Mouse (Mus musculus) megakaryocyte progenitor cell, adult 5-6 weeks (primary cell): ENCODE data around the gene Ctns. TPM values are rescaled to one million over a fixed set of nuclear protein-coding genes. Genes with fewer than 3 reads are reported as not detected.

Experiments
- ATAC-seq: replicated peaks from 2 replicates; pipeline ENCODE4 v1.8.0; 2016; ENCODE audit warnings: mild to moderate bottlenecking, moderate TSS enrichment, inconsistent platforms; ENCODE audit not compliant: poor library complexity
- total RNA-seq, 2 experiments: library from RNA; stranded (forward) in 1 of 2; stranded (reverse) in 1 of 2; fragments of 157-497, 149-512 nt in 1 of 2; fragments of 200-1000 nt in 1 of 2; gene quantifications; 2 replicates each; pipeline versions ENCODE4 v1.2.3 to v1.2.4; 2015 to 2017

Ctns gene
- total RNA-seq (2015): 14.4 and 16.3 TPM in 2 replicates
- 13.5 and 15.8 TPM in 2 replicates for total RNA-seq (2017)

DNA sequence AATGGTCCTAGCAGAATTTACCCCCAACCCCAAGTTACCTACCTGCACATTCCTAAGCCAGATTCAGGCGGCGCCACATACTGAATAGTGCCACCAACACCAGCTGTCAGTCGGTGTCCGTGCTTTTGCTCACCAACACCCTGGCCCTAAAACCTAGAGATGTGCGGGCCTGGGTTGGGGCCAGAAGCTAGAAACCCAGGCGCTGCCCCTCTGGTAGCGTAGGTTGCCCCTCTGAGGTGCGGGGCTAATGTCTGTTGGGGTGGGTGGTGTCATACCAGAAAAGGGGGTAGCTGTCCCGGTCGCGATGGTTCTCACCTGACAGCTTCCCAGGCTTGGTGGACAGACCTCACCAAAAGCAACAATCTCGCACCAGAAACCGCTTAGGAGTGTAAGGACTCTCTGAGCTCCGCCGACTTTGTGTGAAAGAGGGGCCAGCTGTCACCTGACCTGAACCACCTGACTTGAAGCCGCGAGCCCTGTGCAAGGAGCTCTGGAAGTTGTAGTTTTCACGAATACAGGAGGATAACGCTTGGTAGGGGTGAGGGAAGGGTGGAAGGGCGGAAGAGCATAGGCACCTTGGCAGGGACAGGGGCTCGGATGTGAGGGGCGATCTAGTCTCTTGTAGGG, at the start of gene Ctns:
Gene Ctns (minus strand): TSS at position 440 of the 627 bp plus-strand sequence.
- peak; percentile 81 for ATAC-seq

DNA sequence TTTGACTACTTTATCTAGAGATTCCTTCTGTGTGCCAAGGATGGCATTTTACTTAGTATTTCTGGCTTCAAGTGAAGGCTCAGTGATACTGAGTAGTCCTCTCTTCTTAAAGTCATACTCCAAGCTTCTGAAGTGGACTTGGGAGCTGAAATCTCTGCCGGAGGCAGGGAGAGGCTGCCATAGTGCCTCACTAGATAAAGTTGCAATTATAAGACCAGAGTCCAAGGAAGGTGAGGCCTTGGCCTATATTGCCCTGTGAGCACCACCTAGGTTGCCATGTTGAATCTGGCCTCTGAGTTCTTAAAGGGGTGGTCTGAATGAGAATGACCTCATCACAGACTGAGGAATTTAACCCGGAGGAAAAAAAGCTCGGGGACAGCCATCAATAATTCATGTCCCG, 43.9 kb upstream of the Ctns start:
- no peak for ATAC-seq

DNA sequence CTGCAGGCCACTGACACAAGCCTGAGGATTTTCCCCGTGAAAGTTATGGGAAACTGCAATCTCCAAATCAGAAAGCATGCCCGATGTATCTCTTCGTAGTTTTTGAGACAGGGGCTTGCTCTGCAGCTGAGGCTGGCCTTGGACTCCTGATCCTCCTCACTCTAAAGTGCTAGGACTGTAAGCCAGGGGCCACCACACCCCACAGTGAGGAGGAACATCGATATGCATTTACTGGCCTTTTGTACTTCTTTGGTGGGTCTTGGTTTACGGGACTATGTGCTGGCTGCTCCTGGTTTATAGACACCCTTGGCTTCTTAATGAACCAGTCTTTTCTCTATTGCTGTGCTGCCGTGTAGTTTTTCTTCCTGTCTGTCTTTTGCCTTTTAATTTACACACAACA, 43.4 kb upstream of the Ctns start:
- ATAC-seq: no peak

DNA sequence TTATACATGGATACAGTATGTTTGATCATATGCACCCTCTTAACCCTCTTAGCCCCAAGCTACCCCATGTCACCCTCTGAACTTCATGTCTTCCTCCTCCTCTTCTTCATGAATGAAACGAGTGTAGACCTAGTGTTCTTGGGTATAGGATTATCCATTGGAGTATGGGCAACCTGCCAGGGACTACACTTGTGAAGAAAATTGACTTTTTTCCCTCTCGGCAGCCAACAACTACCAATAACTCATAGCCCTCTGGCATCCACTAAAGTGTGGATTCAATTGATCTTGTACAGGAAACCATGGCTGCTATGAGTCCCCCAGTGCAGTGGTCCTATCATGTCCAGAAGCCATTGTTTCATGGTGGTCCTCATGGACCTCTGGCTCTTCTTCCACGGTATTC, 37.9 kb upstream of the Ctns start:
- ATAC-seq: no peak

DNA sequence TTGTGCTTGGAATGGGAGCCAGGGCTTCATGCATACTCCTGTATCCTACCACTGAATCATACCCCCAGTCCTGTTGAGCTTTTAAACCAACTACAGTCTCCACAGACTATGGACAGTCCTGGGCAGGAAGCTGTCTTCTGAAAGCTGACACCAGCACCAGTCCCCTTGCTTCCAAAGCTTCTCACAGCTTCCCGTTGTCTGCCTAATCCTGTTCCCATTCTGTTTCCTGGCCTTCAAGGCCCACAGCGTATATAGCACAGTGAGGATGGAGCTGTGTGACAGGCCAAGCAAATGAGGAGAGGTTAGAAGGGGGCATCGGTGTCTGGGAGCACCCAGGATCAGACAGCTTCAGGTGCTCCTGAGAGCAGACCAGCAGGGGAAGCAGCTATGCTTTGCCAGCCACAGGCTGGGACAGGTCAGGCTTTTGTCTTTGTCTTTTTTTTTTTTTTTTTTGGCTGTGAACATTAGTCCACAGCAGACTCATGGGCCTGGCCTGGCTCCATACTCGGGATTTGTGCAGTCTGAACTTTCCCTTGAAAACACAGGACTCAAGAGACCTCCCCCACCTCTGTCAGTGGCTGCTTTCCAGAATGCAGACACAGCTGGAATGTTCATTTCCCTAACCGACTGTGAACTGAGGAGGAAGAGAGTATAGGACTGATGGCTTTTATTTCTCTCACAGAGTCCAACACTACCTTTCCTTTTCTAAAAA, 37.3 kb upstream of the Ctns start:
- no peak for ATAC-seq

DNA sequence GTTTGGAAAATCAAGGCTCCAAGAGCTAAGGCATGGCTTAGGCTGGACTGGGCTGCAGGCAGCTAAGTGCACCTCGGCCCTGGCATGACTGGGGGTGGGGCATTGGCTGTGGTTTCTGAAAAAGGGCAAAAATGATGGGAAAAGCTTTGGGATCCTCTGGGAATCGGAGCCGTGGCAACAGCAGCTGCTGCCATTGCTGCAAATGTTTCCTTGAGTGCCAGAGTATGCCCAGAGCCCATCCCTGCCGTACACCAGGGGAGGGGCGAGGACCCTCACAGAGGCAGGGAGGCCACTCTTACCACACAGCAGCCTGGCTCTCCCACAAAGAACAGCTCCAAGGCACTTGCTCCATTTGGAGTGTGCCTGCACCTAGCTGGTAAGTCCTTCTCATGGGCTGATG, 35.1 kb upstream of the Ctns start, which contains the start of gene Trpv1:
Gene Trpv1 (plus strand): TSS at position 301 of the 400 bp plus-strand sequence.
- ATAC-seq: no peak

DNA sequence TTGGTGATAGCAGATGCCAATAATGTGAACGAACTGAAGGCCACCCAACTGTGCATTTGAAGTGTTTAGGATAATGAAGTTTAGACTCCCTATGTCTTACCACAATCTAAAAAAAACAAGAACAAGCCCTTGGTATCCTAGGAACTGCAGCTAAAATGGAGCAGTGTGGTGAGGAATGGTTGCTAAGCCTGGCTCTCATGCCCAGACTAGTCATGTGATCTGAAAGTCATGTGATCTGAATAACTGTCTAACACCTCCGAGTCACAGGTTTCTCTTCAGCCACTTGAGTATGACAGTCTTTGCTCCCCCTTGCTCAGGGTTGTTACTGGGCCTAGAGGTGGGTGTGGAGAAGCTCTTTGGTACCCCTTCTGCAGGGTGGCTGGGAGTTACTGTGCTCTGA, 33.7 kb upstream of the Ctns start:
- no peak for ATAC-seq

DNA sequence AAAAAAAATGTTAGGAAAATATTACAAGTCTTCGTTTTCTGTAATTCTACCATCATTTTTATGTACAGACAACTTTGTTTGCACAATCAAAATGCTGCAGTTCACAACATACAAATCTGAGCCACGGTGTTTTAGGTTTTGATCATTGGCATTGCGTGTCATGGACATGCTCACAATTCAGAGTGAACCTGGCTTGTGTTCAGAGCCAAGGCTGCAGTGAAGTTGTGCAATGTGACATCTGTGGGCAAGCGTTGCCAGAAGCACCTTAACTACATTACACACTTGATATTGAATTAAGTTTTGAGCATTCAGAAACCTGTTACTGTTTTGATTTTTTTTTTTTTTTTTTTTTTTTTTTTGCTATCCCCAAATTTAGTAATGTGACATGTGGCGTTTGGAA, 31.2 kb upstream of the Ctns start:
- ATAC-seq: no peak

DNA sequence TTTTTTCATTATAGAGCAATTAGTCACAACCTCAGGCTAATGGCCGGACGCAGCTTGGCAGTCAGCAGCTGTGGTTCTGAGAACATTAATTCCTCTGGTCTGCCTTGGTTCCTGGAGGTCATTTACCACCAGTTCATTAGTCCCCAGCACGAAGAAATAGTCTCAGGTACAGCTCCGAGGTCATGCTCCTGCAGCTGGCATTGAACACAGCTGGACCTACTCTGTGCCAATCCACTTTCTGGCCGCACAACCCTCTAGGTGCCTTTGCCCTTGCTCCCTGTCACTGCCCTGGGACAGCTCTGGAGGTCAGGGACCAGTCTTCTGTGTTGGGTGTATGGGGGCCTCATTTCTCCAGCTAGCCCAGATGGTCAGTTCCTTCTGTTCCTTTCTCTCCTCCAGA, 30.0 kb upstream of the Ctns start:
- ATAC-seq: no peak

DNA sequence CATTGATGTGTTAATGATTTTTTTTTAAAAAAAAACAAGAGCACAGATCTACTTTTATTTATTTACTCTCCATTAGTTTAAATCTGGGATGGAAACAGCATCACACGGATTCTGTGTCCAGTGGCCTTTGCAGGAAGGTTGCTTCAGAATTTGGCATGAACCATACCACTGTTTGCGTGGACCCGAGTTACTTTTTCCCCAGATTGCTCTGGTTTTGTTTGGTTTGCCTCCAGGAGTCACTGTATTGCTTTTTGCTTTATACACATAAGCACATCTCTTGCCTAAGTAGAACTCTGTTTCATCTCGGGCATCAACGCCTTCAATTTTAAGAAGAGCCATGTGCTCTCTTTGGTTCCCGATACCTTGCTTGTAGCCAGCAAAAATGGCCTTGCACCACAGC, 27.0 kb upstream of the Ctns start:
- no peak for ATAC-seq

DNA sequence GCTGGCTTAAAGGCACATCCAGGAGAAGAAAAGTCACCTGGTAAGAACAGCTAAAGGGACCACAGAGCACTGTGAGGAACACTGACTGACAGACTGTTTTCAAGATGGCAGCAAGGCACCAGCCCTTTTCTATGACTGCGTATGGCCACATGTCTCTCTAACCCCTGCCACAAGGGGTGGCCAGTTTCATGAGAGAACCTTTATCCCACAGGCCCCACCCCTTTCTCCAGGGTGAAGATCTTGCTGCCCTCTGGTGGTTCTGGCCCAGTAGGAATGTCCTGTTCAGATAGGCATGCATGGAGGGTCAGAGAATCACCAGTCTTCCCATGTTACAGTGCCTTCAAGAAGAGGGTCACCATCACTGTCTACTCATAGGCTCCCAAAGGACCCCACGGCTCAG, 25.1 kb upstream of the Ctns start:
- peak; percentile 95 for ATAC-seq

DNA sequence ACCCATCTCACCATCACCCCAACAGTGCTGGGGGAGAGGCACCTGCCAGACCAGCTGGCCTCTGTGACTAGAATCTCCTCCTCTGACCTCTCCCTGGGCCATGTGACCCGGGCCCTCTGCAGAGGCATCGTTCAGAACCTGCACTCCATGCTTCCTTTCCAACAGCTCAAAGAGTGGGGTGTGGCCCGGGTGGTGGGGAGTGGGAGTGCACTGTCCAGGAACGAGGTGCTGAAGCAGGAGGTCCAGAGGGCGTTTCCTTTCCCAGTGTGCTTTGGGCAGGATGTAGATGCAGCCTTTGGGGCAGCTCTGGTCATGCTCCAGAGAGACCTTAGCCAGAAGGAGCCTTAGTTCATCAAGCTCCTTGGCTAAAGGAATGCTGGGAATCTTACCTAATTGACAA, 24.0 kb upstream of the Ctns start:
- ATAC-seq: no peak

DNA sequence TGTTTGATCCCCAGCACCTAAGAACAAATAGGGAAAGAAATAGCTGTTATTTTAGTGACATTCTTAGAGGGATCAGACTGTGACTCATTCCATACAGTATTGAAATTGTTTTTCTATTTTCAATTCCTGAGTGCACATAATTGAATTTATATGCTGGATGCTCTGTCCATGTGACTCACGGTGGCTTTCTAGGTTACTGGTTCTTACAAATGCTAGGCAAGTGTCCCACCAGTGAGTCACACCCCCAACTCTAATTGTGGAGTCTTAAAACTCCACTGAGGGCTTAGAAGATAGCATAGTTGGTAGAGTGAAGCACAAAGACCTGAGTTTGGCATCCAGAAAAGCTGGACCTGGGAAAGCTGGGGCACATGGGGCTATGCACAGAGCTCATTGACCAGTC, 21.8 kb upstream of the Ctns start:
- ATAC-seq: no peak

DNA sequence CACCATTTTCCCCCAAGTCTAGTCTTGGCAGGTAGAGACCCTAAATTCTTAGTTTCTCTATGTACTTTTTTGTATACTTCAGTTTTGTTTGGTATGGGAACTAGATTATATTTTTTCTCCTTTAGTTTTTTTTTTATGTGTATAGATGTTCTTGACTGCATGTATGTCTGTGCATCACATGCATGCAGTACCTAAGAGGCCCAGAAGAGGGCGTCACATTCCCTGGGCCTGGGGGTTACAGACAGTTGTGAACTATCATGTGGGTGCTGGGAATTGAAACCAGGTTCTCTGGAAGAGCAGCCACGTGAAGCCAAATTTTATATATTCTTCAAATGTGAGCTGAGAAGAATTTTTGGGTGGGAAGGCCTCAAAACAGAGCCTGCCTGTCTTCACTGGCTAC, 20.8 kb upstream of the Ctns start:
- no peak for ATAC-seq

DNA sequence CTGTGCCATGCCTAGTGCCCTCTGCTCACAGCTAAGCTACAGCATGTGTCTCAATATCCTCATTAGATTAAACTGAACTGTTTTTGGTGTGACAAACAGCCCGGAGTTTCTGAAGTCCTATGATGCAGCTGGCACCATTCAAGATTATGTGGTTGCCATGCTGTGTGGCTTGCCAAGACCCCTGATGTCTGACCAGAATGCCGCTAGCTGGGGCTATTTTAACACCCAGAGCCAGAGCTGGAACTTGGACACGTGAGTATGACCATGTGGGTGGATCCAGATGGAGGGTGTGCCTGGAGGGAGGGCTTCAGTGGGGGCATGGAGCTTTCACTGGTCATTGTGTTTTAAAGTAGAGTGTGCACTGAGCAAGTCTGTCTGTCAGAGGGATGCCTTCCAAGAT, 15.1 kb upstream of the Ctns start:
- no peak for ATAC-seq

DNA sequence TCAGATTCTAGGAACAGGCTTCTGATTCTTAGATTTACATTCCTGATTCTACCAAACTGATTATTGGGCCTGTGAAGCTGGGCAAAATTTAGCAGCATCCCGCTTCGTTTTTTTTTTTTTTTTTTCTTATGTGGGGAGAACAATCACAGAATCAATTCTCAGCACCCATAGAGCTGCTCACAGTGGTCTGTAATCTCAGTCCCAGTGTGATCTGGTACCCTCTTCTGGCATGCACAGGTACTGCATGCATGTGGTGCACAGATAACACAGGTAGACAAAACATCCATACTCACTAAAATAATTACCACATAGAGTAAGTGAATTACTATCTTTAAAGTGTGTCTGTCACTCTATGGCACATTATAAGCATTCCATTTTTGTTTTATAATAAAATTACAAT, 8.8 kb upstream of the Ctns start:
- peak; percentile 66; the same call in 1 of the 2 replicates for ATAC-seq

DNA sequence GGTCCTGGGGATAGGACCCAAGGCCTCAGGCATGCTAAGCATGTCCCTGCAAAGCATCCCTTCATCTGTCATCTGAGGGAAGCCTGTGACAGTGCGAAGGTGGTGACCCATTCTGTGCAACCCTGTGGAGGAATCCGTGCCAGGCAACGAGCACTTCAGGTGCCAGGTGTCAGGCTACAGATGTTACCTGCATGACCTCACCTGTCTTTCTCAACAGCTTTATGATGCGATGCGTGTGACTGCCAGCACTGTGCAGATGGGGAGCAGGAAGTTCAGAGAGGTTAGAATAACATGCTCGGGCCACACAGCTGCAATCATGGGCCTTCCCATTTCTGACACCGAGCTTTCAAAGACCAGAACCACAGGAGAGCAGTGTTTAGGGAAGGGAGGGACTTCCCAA, 6.4 kb upstream of the Ctns start:
- ATAC-seq: no peak

DNA sequence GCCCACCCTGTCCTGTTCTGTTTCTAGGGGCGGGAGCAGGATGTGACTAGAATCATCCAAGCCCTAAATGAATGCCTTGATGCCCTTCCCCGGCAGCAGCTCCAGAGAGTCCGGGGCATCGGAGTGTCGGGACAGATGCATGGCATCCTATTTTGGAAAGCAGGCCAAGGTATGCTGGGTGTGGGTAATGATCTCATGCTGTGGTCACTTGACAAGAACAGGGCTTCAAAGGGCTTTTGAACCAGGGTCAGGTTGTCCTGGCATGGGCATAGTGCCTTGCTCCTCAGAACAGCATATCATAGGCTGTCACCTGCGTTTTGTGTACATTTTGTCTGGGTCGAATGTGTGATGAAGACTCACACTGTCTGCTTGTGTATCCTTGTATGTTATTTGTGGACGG, 5.1 kb upstream of the Ctns start:
- no peak for ATAC-seq

DNA sequence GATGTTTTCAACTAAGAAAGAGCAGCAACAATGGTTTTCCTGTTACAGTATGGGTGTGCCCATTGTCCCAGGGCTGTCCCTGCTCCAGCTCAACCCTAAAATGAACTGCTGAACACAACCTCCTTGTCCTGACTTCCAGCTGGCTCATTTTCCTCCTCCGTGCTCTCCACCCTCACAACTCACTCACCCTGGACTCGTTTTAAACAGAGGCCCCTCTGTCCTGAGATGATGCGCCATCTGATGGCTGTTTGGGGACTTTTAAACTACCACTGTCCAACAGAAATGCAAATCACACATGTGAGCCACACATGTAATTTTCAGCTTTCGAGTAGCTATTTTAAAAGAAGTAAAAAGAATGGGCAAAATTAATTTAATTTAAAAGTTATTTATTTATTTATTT, 2.8 kb upstream of the Ctns start:
- no peak for ATAC-seq

DNA sequence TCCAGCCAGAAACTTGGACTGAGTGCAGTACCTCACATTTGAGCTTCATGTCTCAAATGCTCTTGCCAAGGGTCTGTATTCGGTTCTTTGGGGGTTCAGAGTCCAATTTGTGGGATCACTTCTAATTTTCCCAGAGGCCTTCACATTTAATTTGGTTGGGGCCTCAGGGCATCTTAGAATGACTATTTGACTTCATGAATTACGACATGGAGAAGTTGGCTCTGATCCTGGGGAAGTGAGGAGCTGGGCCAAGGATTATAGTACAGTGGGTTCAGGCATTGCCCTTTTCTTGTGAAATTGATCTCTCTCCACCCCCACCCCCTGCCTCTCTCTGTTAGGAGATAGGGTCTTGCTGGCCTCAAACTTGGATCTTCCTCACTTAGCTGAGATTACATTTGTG, 2.2 kb upstream of the Ctns start:
- no peak for ATAC-seq

DNA sequence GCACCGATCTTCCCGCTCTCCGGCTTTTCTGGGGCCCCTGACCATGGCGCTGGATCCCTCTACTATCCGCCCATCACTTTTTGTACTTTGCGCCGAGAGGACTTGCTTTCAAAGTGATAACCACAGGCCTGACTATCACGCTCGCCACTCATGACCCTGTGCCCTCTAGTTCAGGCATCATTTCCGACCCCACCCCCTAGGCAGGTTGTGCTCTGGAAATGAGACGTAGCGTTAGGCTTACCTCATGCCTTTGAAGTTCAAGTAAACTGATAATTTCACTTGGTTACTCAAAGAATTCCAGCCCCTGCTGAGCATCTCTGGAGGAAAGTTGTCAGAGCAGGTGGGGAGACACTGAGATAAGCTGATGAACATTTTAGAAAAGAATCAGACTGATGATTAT, 1.0 kb upstream of the Ctns start:
- peak; percentile 26 for ATAC-seq

DNA sequence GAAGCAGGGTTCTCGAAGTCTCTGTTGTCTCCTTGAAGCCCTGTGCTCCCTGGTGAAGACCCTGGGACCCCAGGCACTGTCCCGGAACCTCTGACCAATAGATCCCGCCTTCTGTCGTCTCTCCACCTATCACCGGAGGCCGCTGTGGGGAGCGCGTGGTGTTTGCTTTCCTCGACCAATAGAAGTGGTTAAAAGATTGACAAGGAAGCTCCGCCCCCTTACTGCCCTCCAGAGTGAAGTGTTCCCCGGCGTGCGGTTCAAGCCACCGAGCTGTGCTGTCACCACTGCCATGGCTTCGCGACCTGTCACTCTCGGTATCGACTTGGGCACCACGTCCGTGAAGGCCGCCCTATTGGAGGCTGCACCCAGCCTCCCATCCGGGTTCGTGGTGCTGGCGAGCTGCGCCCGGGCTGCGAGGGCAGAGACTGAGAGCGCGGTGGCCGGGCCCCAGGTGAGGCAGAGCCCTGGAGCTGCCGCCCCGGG, 429 bp upstream of the Ctns start, which contains the start of gene Shpk:
Gene Shpk (plus strand): TSS at position 231 of the 483 bp plus-strand sequence.
- ATAC-seq: peak; percentile 94

DNA sequence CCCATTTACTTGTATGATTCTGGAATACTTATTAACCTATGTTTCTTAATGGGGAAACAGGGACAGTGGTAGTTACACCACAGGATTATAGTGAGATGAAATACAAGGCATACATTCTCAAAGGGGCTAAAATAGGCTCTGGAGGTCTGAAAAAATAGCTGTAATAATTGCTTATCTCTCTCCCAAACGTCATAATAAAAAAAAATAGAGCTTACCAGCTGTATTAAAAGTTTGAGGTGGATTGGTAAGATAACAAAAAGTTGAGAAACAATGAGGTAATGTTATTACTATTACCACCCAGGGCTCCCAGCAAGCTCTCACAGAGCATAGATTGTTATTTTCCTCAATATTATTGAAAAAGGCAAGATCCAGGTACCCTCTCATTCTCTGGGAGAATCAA, 652 bp downstream of the Ctns start:
- ATAC-seq: no peak
